Mouse (Mus musculus) layer of hippocampus, postnatal 25 days (tissue): ENCODE data around the gene Atxn7. TPM values are rescaled to one million over a fixed set of nuclear protein-coding genes. Genes with fewer than 3 reads are reported as not detected.

ENCODE experiments used
- DNase-seq, 2 experiments: peaks; one replicate each; pipeline ENCODE4 v3.0.0; 2022; ENCODE audit warnings: mixed read lengths in 2 of 2, low spot score in 1 of 2; ENCODE audit errors: extremely low spot score in 1 of 2
- total RNA-seq, 2 experiments: library from RNA; stranded (reverse); gene quantifications; 2 replicates each; pipeline ENCODE4 v1.2.3; 2021

Gene Atxn7
- total RNA-seq, 2 experiments from 2014 or later, result 22.1 to 29.4 TPM

DNA sequence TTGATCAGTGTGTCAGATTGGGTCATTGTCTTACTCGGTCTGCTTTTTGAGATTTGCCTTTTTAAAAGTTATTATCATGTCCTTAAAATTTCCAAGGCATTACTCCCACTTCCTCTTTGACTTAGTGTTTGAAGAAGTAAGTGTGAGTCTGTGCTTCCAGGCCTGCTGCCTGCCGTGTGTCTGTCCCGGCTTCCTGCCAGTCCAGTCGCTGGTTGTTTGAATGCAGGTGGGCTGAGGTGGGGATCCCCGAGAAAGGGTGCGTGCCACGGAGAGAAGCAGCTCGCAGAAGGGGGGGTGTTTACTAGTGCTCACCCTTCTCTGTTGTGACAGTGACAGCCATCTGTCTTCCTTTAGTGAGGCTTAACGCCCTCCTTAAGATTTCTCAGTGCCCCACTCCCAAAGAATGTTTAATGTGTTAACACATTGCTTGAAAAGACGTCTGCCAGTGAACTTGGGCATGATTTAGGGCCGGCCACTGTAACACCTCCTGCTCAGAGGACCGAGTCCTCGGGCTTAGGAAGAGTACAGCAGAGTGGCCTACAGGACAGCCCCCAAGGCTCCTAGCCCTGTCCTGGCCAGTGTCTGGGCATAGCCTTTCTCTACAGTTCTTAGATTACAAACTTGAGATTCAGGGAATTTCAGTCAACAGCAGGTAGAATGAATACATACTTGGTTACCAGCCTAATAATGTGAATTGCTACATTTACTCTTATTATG, 143.1 kb downstream of the Atxn7 start:
- DNase-seq, result no peak

DNA sequence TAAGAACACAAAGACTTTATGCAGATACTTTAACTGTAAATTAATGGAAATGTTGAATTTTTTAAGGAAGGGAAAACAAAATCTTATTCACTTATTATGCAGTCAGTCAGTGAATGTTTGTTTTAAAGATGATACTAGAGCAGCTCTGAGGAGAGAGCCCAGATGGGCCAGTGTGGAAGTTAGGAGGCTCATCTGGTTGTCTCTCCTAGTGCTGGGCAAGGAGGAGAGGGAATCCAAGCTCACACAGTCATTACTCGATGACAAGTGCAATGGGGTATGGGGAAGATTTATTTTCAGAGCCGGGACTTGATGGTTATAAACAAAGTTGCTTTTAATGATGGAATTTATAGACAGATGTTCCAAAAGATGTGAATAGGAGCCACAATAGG, 143.7 kb downstream of the Atxn7 start:
- no peak for DNase-seq

DNA sequence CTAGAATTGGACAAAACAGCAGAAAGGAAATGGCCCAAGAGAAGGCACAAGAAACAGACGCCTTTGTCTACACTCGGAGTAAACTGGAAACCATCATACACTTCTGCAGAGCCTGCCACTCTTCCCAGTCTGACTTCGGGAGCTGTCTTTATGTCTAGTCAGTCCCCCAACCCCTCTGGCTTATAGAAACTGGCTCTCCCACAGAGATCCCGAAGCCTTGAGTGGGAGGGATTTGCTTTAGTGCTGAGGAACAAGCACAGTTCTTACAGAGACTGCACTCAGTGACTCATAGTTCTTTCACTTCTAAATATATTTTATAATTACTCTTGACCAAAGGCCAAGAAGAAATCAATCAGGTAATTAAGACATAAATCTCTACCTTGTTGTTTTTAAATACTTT, 149.5 kb downstream of the Atxn7 start:
- DNase-seq, result no peak

GRCm38 (mm10) chr14:14120230-14121096, 159.2 kb downstream of the Atxn7 start, which contains the start of gene Psmd6:
TSS of gene Psmd6 (minus strand) at chr14:14120984.
- DNase-seq, result peak; percentile 87 to 94

Other genes with a start within 250 kb of the Atxn7 start
- gene Gm281, start 47.0 kb upstream of the Atxn7 start, total RNA-seq, result not detected
- 100 to 1,000 TPM; 103 to 107 TPM for gene Thoc7, start 412 bp downstream of the Atxn7 start, total RNA-seq
- gene Psmd6, start 159.5 kb downstream of the Atxn7 start, total RNA-seq, result 100 to 1,000 TPM; 113 to 121 TPM
- gene Olfr720, start 225.4 kb downstream of the Atxn7 start, total RNA-seq, result not detected